Mouse (Mus musculus): ENCODE results near the gene Rnf40.
"Not testable (repeated sequence)": the region's sequence is repeated elsewhere in the genome, so short reads cannot be mapped to it uniquely, and the experiment has no call there.

Gene Rnf40

DNA sequence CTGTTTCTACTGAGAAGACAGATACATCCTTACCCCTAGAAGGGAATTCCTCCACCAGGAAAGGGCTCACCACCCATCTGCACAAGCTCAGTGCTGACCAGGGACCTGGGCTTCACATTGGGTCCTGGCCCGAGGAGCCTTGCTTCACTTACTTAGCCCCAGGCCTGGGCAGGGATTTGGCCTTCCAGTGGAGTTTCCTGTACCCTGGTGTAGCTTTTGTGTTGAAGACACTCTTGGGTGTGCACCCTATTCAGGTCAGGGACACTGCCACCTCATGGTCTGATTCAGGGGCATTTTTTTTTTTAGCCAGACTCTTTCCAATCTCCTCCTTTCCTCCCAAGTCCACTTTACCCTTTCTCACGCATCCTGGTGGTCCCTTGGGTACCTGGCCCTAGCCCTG lies 14.3 kb downstream of the Rnf40 start:
- no peak for DNase-seq (ENCODE audit: low read depth, low spot score)

DNA sequence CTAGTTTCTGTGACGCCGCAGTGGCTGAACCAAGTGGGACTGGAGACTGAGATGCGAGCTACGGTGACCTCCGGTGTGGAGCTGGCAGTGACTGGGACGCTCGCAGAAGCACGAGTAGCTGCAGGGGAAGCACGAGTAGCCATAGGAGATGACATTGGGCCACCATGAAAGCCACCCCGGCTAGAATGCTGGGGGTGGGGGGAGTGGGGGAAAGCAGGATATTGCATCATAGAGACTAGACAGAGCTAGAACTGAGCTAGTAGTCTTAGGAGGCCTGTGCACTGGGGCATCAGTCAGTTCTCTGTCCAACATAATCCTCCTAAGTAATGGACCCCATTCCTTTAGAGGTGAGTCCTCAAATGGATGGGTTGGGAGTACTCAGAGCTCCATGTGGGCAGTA lies 15.7 kb downstream of the Rnf40 start:
- DNase-seq (ENCODE audit: low read depth, low spot score), result no peak

DNA sequence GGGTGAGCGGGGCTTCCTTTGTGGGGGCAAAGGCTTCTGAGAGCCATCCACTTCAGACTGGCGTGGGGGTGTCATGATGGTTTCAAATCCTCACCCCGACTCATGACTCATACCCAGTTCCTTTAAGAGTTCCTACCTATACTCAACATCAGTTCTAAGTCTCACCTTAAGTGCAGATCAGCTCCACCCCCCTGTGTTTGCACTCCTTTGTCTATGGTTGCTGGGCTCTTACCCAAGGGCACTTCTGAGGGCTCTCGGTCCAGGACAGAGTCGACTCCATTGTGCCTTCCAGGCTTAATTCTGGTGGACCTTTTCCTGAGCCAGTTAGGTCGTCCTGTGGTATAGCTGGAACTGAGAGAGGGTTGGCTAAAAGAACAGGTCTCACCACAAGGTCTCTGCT lies 18.6 kb downstream of the Rnf40 start:
- no peak for DNase-seq (ENCODE audit: low read depth, low spot score)

DNA sequence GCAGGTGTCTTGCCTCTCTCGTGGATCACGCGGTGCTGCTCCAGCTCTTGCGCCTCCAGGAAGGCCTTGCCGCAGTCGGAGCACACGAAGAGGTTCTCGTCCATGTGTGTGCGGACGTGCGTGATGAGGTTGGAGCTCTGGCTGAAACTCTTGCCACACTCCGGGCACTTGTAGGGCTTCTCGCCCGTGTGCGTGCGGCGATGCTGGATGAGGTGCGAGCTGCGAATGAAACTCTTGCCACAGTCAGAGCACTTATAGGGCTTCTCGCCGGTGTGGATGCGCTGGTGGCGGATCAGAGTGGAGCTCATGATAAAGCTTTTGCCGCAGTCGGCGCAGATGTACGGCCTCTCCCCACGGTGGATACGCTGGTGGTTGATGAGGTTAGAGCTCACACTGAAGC lies 22.4 kb downstream of the Rnf40 start:
- no peak for DNase-seq (ENCODE audit: low read depth, low spot score)

DNA sequence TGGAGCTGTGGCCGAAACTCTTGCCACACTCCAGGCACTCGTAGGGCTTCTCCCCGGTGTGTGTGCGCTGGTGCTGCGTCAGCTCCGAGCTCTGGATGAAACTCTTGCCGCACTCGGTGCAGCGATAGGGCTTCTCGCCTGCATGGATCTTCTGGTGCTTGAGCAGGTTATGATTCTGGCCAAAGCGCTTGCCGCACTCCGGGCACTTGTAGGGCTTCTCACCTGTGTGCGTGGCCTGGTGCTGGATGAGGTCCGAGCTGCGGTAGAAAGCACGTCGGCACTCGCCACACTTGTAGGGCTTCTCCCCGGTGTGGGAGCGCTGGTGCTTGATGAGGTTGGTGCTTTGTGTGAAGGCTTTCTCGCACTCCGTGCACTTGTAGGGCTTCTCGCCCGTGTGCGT lies 23.0 kb downstream of the Rnf40 start:
- DNase-seq (ENCODE audit: low read depth, low spot score), result no peak

DNA sequence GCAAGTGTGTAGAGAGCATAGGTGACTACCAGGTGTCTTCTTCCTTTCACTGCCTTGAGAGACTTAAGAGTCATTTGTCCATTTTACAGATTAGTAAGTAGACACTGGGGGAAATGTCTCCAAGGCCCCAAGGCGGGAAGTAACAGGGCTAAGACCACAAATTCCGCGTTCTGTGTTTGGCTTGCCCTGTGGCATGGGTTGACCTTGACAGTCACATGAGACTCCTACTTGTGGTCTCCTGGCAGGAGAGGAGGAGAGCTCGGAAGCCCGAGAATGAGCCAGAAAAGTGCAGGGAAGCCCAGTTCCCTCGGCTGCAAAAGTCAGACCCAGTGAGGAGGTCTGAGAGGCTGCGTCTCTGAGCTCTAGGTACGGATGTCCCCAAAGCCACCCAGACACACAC lies 24.9 kb downstream of the Rnf40 start:
- DNase-seq (ENCODE audit: low read depth, low spot score), result no peak

DNA sequence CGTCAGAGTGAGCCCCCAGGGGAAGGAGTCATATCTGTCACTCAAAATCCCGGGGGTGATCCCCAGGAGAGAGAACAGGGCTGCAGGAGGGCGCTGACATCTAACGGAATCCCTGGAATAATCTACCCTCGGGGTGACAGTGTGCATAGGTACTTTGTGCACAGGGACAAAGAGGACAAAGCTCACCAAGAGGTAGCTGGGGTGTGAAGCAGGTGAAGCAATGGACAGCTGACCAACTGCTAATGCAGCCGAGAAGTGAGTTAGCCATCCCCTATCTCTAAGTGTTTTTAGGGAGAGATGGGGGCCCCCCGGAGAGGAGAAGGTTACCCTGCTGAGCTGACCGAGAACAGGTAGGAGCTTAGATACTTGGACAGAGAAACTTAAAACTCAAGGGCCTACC lies 25.5 kb downstream of the Rnf40 start:
- no peak for DNase-seq (ENCODE audit: low read depth, low spot score)

DNA sequence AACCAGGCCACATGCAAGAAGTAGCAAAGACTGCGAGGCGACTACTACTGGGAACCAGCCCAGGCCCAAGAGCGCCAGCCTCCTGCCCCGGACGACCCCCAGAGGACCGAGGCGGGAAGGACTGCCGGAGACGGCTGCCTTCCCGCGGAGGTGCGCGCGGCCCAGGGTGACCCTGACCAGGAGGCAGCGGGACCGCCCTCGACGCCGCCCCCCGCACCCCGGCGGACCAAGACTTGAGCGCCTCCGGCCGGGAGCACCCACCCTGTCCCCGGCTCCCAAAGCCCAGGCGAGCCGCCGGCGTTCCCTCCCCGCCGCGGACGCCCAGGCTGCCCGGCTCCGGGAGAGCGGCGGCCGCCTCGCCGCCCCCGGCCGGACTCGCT lies 25.9 kb downstream of the Rnf40 start:
- no peak for DNase-seq (ENCODE audit: low read depth, low spot score)

DNA sequence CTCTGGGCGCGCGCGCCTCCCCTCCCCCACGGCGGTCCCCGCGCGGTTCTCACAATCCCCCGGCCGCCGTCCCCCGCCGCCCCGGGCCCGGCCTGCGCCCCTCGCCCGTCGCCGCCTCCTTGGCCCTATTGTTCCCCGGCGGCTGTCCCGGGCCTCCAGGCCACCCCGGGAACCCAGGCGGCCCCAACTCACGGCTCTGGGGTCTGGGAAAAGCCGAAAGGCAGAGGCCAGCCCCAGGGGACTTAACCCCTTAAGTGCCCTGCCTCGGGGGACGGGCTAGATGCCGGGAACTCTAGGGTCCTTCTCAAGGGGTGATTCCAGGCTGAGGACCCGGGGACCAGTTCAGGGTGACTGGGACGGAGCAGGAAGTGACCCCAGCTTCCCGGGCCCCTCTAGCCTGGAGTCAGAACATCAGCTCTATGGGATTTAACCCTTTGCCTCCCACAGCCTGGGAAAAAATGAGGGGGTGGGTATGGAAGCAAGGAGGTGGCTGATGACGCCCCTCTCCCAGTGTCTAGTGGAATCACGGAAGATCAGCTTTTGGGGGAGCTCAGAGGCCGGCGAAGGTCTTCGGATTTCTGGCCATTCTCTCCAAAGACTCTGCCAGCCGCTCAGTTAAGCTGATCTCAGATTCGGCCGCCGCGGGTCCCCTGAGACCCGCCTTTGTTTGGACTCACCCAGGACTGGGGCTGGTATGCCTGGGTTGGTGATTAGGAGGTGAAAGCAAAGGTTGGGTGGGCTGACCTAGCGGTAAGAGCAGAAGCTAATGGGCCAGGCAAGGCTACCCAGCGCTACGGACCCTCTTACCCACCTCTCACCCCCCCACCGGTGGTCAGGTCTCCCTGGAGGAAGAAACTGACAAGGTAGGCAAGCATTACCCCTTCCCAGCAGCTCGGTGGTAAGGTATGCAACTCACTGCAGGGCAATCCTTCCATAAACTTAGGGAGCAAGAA lies 26.6 kb downstream of the Rnf40 start, which contains the start of gene Zfp629:
Gene Zfp629 (minus strand): TSS at position 907 of the 953 bp plus-strand sequence.
- peak; percentile 43 for DNase-seq (ENCODE audit: low read depth, low spot score)

DNA sequence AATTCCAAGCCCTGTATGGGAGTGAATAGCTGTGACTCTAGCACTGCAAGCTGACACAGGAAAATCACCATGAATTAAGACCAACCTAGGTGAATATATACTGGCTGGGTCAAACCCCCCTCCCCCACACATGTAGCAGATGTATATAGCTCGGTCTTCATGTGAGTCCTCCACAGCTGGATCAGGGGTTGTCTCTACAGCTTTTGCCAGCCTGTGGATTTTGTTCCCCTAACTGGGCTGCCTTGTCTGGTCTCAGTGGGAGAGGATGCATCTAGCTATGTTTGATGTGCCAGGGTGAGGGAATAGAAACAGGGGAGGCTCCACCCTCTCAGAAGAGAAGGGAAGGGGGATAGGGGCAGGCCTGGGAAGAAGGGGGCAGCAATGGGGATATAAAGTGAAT lies 27.8 kb downstream of the Rnf40 start:
- no peak for DNase-seq (ENCODE audit: low read depth, low spot score)

DNA sequence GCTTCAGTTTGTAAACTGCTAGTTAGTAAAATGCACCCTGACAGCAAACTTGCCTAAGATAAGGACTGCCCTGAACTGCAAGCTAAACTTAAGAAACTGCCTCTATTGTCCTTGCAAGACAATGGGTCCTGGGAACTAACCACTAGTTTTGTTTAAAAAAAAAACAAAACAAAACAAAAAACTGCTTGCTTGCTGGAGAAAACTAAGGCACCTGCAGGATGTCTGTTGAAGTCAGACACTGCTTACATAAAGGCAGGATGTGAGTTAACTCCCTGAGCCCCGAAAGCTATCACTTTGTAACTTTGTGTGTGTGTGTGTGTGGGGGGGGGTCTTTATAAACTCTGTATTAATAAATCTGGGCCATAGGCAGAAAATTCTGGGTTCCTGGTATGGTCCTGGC lies 28.3 kb downstream of the Rnf40 start:
- no peak for DNase-seq (ENCODE audit: low read depth, low spot score)

DNA sequence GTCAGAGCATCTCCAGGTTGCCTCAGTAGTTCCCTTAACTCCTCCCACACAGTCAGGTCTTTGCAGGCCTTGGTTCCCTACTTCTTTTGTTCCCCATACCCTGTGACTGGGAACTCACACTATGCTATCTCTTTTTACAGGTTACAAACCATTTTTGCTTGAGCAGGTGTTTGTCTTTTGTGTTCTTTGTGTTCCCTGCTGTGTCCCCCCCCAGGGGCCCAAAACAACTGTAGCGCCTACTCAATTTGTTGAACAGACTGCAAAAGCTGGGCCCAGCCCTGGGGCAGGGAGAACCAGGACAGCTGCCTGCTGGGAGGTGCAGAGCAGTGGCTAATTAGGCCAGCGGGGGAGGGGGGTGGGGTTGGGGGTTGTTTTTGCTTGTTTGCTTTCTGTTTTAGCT lies 29.4 kb downstream of the Rnf40 start:
- DNase-seq (ENCODE audit: low read depth, low spot score), result no peak

DNA sequence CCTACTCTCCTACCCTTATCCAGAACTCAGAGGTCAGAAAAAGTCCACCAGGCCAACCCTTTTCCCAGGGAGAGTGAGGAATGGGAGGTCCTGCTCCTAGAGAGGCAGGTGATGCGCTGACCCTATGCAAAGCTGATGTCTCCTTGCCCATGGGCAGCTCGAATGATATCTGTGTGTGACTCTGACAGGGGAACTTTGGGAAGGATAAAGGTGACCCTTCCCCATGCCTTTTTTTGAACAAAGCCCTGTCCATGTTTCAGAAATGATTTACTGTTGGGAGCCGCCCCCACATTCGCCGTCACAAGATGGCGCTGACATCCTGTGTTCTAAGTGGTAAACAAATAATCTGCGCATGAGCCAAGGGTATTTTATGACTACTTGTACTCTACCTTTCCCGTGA lies 29.8 kb downstream of the Rnf40 start:
- DNase-seq (ENCODE audit: low read depth, low spot score), result not testable (repeated sequence)

DNA sequence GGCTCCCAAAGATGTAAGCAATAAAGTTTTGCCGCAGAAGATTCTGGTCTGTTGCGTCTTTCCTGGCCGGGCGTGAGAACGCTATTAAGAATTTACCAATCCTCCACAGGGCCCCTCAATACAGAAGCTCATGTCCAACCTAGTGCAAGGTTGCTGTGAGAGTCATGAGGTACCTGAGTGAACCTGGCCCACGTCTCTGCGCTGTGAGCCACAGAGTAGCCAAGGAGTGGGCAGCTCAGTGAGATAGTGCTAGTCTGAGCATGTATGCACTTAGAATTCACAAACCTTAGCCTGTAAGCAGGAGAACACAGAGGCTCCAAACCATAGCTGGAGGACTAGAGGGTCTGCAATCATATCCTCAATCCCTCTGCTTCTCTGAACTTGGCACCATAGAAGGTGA lies 37.5 kb downstream of the Rnf40 start:
- no peak for DNase-seq (ENCODE audit: low read depth, low spot score)

DNA sequence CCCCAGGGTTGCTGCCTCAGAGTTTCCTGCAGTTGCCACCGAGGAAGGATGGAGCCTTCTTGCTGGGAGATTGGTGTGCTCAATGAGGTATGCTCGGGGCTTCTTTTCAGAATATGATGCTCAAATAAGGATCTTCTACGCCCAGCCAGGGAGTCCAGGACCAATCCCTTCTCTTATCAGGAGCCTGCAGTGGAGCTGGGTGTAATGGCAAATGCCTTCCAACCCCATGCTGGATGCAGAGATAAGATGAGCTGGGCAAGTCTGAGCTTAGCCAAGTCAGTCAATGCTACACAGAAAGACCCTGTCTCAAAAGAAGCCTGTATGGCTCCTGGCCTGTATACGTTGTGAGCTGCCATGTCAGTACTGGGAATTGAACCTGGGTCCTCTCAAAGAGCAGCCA lies 37.9 kb downstream of the Rnf40 start:
- DNase-seq (ENCODE audit: low read depth, low spot score), result no peak

DNA sequence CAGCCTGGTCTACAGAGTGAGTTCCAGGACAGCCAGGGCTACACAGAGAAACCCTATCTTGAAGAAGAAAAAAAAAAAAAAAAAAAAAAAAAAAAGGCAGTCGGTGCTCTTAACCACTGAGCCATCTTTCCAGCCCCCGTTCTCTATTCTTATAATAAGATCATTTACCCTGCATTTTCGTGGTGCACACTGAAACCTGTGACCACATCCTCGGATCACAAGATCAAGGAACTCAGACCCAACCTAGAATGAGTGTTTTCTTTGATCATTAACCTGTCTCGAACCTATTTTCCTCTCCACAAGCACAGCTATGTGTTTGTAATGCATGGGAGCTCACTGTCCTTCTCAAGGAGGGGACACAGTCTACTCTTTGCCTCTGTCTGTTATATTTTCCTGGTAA lies 40.1 kb downstream of the Rnf40 start:
- no peak for DNase-seq (ENCODE audit: low read depth, low spot score)

DNA sequence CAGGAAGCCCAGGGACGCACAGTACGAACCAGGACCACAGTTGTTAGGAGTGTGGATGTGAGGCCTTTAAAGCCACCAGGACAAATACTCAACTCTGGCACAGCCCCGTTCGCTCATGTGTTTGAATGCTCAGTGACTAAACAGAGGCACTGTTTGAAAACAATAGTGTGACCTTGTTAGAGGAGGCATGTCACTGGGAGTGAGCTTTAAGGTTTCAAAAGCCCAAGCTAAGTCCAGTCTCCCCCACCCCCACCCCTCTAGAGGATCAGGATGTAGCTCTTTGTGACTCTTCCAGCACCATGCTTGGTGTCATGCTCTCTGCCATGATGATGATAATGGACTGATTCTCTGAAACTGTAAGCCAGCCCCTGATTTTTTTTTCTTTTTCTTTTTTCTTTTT lies 42.8 kb downstream of the Rnf40 start:
- no peak for DNase-seq (ENCODE audit: low read depth, low spot score)

DNA sequence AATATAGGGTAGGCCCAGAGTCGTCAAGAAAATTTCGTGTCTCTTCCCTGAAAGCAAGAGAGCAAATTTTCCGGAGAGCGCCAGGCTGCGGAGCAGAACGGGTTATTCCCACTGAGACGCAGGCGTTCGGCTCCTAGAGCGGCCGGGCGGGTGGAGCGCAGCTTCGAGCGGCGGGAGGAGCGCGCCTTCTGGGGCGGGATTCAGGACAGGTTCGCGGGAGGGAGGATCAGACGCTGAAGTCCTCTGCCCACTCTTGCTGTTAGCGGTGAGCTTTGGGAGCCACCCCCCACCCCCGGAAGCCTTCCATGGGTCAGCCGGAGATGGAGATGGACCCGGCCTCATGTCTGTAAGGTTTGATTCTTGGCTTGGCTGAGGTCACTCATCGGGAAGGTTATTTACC lies 48.4 kb downstream of the Rnf40 start:
- DNase-seq (ENCODE audit: low read depth, low spot score), result peak; percentile 39

DNA sequence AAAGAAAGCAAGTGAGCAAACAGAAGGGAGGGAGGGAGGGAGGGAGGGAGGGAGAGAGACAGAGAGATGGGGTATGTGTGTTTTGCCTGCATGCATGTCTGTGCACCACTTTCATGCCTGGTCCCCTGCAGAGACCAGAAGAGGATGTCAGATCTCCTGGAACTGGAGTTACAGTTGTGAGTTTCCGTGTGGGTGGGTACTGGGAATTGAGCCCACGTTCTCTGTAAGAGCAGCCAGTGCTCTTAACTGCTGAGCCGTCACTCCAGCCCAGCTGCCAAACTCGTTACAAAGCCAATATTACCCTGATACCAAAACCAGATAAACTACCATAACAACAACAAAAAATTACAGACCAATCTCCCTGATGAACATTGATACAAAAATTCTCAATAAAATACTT lies 52.7 kb downstream of the Rnf40 start:
- DNase-seq (ENCODE audit: low read depth, low spot score), result peak; percentile 13

DNA sequence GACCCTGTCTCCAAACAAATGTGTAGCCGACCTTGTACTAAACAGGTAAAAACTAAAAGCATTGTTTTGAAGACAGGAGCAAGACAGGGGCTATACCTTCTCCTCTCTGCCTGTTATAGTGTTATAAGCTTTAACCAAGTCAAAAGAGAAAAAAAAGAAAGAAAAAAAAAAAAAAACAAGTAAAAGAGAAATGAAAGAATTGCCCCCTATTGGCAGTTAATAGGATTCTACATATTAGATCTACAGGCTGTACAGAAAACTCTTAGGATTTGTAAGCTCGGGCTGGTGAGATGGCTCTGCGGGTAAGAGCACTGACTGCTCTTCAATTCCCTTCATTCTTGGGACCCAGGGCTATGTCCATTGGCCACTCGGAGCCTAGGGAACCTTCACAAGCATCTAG lies 53.7 kb downstream of the Rnf40 start:
- no peak for DNase-seq (ENCODE audit: low read depth, low spot score)

DNA sequence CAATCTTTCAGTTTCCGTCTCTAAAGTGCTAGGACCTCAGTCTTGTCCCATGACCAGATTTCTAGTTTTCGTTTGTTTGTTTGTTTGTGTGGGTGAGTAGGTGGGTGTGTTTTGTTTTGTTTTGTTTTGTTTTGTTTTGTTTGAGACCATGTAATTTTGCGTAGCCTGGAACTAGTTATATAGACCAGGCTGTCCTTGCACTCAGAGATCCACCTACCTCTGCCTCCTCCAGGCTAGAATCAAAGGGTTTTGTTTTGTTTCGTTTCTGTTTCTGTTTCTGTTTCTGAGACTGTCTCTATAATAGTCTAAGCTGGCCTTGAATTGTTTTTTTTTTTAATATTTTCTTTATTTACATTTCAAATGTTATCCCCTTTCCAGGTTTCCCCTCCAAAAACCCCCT lies 57.8 kb downstream of the Rnf40 start:
- DNase-seq (ENCODE audit: low read depth, low spot score), result no peak

DNA sequence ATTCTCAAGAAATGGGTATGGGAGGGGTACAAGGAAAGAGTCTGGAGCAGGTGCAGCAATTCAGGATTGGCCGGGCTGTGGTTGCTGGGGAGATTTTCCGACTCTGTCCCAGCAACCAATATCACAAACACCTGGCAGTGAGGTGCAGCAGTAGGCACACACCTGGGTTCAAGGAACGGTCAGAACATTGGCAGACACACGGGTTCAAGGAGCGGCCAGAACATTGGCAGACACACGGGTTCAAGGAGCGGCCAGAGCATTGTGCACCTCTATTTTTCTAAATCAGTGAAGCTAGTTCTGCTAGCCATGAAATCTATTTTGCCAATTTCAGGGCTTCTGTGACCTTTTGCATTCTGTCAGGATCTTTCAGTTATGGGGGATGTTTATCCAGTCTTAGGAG lies 59.0 kb downstream of the Rnf40 start:
- not testable (repeated sequence) for DNase-seq (ENCODE audit: low read depth, low spot score)

DNA sequence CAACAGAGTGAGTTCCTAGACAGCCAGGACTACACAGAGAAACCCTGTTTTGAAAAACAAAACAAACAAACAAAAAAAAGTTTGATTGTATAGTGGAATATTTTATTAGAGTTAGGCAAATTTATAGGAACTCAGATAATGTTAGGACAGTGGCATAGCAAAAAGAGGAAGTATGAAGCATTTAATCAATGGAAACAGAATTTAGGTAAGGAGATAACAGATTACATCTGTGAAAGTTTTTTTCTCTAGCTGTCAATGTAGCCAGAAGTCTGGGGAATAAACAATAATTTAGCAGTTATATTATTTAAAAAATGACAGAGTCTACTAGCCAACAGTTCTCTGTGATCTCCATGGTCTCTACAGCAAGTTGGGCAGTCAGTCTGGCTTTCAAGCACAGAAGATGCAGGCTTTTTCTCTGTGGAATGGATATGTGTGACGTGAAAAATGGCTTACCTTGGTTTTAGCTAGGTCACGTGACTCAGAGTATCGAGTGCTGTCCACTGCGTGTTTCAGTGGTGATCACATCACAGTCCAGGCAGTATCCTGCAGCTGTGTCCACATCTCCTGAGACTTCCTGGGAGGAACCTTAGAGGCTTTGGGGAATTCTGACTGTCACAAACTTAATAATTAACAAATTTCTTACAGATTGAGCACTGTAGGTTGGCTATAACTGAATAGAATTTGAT lies 60.1 kb downstream of the Rnf40 start:
- no peak for DNase-seq (ENCODE audit: low read depth, low spot score)

Data from skeletal muscle tissue, adult 2 months (tissue).